Mouse (Mus musculus) heart, postnatal 0 days (tissue): ENCODE measurements at regions not wholly inside any gene's neighbourhood (a gene's known extent, or its start where the extent isn't known, plus 50 kb on each side); places are given as distances from the start of the nearest gene placed in this dataset.

Source experiments
- CTCF ChIP-seq: IDR thresholded peaks from 2 replicates; pipeline ENCODE4 v1.5.1; 2016; ENCODE audit warnings: antibody characterized with exemption, control low read depth, low read depth
- EP300 ChIP-seq: IDR thresholded peaks from 2 replicates; pipeline ENCODE4 v1.6.1; 2016; ENCODE audit warnings: antibody characterized with exemption, low read depth

DNA sequence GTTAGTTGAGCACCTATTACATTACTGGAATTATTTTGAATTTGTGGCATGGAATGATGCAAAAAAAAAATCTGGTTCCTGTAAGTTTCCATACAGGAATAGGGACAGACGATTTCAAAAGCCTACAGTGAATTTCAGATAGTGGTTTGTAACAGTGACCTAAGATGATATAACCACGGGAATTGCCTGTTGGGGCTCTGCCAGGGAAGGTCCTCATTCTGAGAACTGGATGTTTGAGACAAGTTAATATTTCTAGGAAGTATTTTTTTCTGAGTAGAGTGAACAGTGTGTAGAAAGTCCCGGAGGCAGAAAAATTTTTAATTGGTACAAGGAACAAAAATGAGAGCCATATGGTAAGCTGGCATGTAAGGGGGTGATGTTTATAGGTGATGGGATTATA lies 171.3 kb upstream of the Prickle1 start:
- TF ChIP-seq EP300: no peak
- no peak for TF ChIP-seq CTCF
